In the genomic region with DNA sequence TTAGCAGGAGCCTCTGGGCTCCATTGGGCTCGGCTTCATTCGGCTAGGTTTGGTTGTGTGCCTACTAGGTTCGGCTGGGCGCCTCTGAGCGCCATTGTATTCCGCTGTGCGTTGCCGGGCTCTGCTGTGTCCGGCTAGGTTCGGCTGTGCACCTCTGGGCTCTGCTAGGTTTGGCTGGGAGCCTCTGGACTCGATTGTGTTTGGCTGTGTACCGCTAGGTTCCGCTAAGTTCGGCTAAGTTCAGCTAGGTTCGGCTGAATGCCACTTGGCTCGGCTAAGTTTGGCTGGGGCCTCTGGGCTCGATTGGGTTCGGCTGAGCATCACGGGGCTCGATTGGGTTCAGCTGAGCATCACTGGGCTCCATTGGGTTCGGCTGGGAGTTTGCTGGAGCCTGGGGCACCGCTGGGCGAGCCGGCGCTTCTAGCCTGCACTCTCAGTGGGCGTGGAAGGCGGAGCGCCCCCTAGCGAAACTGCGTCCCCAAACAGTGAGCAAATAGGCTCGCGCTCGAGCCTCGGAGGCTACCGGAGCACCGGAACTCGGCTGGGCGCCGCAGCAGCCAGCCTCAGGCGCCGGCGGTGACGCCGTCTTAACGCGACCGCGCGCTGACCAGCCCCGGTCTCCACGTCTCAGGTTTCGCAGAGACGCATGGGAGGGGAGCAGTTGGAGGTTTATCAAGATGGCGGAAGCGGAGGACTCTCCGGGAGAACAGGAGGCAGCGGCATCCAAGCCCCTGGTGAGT, we compare ENCODE assay signal across 8 mouse cellular contexts. TPM values are rescaled to one million over a fixed set of nuclear protein-coding genes. Genes with fewer than 3 reads are reported as not detected.
DNase-seq lines count a peak whose midpoint lies in the region; ATAC-seq and TF ChIP-seq lines count a peak whose summit lies in the region.

No protein-coding gene starts in this region.

- peak; percentile 53 for TF ChIP-seq POLR2A in testis, adult 2 months (IDR thresholded peaks at IDR 0.05; ENCODE audit: control insufficient read depth, low read depth, low read length)

- no peaks in the 10 kb centered on the region for H3K9me3 ChIP-seq in forebrain, embryonic 10.5 days
- H3K9me3 ChIP-seq in heart, embryonic 16.5 days (replicated peaks; ENCODE audit: control insufficient read depth, low read length): no peaks in the 10 kb centered on the region
- no peaks in the 10 kb centered on the region for H3K9me3 ChIP-seq in liver, embryonic 16.5 days (replicated peaks; ENCODE audit: control insufficient read depth, low read length)
- no peaks in the 10 kb centered on the region for H3K9me3 ChIP-seq in neural tube, embryonic 13.5 days

- H3K27me3 ChIP-seq in forebrain, embryonic 10.5 days (ENCODE audit: poor library complexity, severe bottlenecking): peaks cover 21% of the 10 kb centered on the region
- H3K27me3 ChIP-seq in heart, embryonic 16.5 days (ENCODE audit: control insufficient read depth, insufficient read depth, low read length): no peaks in the 10 kb centered on the region; the same call in 1 of the 2 replicates
- no peaks in the 10 kb centered on the region for H3K27me3 ChIP-seq in liver, embryonic 16.5 days (ENCODE audit: control insufficient read depth, insufficient read depth, low read depth, low read length)
- H3K27me3 ChIP-seq in neural tube, embryonic 13.5 days: peaks cover 7% of the 10 kb centered on the region; the same call in 1 of the 2 replicates
- H3K27me3 ChIP-seq in testis, adult 2 months (ENCODE audit: control insufficient read depth, insufficient read depth, low read length): no peaks in the 10 kb centered on the region

- 14% methylated on average over 57 of the region's 57 CpGs for WGBS in forebrain, embryonic 10.5 days
- 17% methylated on average over 54 of the region's 57 CpGs for WGBS in heart, embryonic 16.5 days
- WGBS in liver, embryonic 16.5 days (ENCODE audit: insufficient replicate concordance): 24% methylated on average over 57 of the region's 57 CpGs
- 29% methylated on average over 57 of the region's 57 CpGs for WGBS in neural tube, embryonic 13.5 days

- H3K4me1 ChIP-seq in forebrain, embryonic 10.5 days: 0 out of 2 replicates have a peak, but pooled peaks cover 8% of the 10 kb centered on the region
- peaks cover 4% of the 10 kb centered on the region for H3K4me1 ChIP-seq in heart, embryonic 16.5 days (ENCODE audit: control insufficient read depth, insufficient read depth, low read length)
- H3K4me1 ChIP-seq in liver, embryonic 16.5 days (ENCODE audit: control insufficient read depth, low read depth, low read length): peaks cover 3% of the 10 kb centered on the region
- H3K4me1 ChIP-seq in neural tube, embryonic 13.5 days (replicated peaks): peaks cover 11% of the 10 kb centered on the region
- H3K4me1 ChIP-seq in testis, adult 2 months (ENCODE audit: control insufficient read depth, insufficient read depth, low read length): no peaks in the 10 kb centered on the region

- peak overlapping the region; percentile 79 for H3K9ac ChIP-seq in heart, embryonic 16.5 days (ENCODE audit: low read length)
- H3K9ac ChIP-seq in liver, embryonic 16.5 days (ENCODE audit: low read depth, low read length): peak overlapping the region; percentile 82
- H3K9ac ChIP-seq in neural tube, embryonic 13.5 days: peak overlapping the region; percentile 81

- H3K27ac ChIP-seq in forebrain, embryonic 10.5 days: peak overlapping the region; percentile 91
- peak overlapping the region; percentile 88 for H3K27ac ChIP-seq in heart, embryonic 16.5 days (ENCODE audit: low read length)
- peak overlapping the region; percentile 92 for H3K27ac ChIP-seq in liver, embryonic 16.5 days (ENCODE audit: low read length)
- peak overlapping the region; percentile 93 for H3K27ac ChIP-seq in neural tube, embryonic 13.5 days (replicated peaks)
- peak overlapping the region; percentile 92 for H3K27ac ChIP-seq in testis, adult 2 months (ENCODE audit: control insufficient read depth, insufficient read depth, low read depth, low read length)

- H3K4me2 ChIP-seq in heart, embryonic 16.5 days (ENCODE audit: low read depth, low read length): peak overlapping the region; percentile 75
- peak overlapping the region; percentile 79 for H3K4me2 ChIP-seq in liver, embryonic 16.5 days (ENCODE audit: low read depth, low read length)
- H3K4me2 ChIP-seq in neural tube, embryonic 13.5 days: peak overlapping the region; percentile 65

- DNase-seq in CD8-positive naive resting alpha-beta T cell, adult 2 months (ENCODE audit: low read depth in 2 of 2, low spot score in 2 of 2): peak; percentile 83 to 87
- DNase-seq in c-Kit-positive CD71-negative TER-119-negative erythroid progenitor cells, embryonic 14.5 days (ENCODE audit: low read depth): peak; percentile 83
- peak; percentile 89 for DNase-seq in forebrain, embryonic 10.5 days (ENCODE audit: extremely low spot score, low spot score)
- peak; percentile 94 to 95 for DNase-seq in kidney, postnatal 36 days

- ATAC-seq in heart, embryonic 16.5 days (replicated peaks; ENCODE audit: extremely low read depth, insufficient read depth, low FRiP score): peak; percentile 87
- ATAC-seq in liver, embryonic 16.5 days (ENCODE audit: low read depth): peak; percentile 80
- ATAC-seq in neural tube, embryonic 13.5 days (ENCODE audit: low read depth): peak; percentile 91

- peak; percentile 65; the same call in 1 of the 2 replicates for TF ChIP-seq CTCF in testis, adult 2 months (IDR thresholded peaks at IDR 0.05; ENCODE audit: control insufficient read depth, insufficient read depth, insufficient replicate concordance, low read depth, low read length)

- peak overlapping the region; percentile 64 for H3K4me3 ChIP-seq in forebrain, embryonic 10.5 days
- H3K4me3 ChIP-seq in heart, embryonic 16.5 days (ENCODE audit: low read length): peak overlapping the region; percentile 70
- H3K4me3 ChIP-seq in liver, embryonic 16.5 days (ENCODE audit: low read depth, low read length): peak overlapping the region; percentile 78
- H3K4me3 ChIP-seq in neural tube, embryonic 13.5 days: peak overlapping the region; percentile 61
- peak overlapping the region; percentile 88 for H3K4me3 ChIP-seq in testis, adult 2 months (ENCODE audit: control insufficient read depth, low read depth, low read length)

- peaks cover 6% of the 10 kb centered on the region for H3K36me3 ChIP-seq in forebrain, embryonic 10.5 days (replicated peaks)
- H3K36me3 ChIP-seq in heart, embryonic 16.5 days (ENCODE audit: control insufficient read depth, insufficient read depth): peaks cover 6% of the 10 kb centered on the region; the same call in 1 of the 2 replicates
- no peaks in the 10 kb centered on the region for H3K36me3 ChIP-seq in liver, embryonic 16.5 days (ENCODE audit: control insufficient read depth, insufficient read depth)
- H3K36me3 ChIP-seq in neural tube, embryonic 13.5 days: peaks cover 3% of the 10 kb centered on the region; the same call in 1 of the 2 replicates
- no peaks in the 10 kb centered on the region for H3K36me3 ChIP-seq in testis, adult 2 months (ENCODE audit: control insufficient read depth, insufficient read depth, low read length)

RNA-seq across cellular contexts. Expression of gene Yipf6, which starts 1.6 kb away (rescaled TPM):
- 18.0 and 18.9 TPM in 2 replicates for polyA plus RNA-seq in forebrain, embryonic 10.5 days (2016; fragmentation: Nextera tagmentation; extraction: Ambion mirVana)
- polyA plus RNA-seq in heart, embryonic 16.5 days (2015; fragmentation: Nextera tagmentation; extraction: Ambion mirVana): 16.8 and 19.6 TPM in 2 replicates
- 13.5 and 14.4 TPM in 2 replicates for polyA plus RNA-seq in liver, embryonic 16.5 days (2015; fragmentation: Nextera tagmentation; extraction: Ambion mirVana)
- 15.4 and 20.7 TPM in 2 replicates for polyA plus RNA-seq in neural tube, embryonic 13.5 days (2015; fragmentation: Nextera tagmentation; extraction: Ambion mirVana)
- polyA plus RNA-seq in testis, adult 2 months (2012; rRNA removed): 16.9 and 23.9 TPM in 2 replicates

RNA-seq across cellular contexts. Expression of gene Ophn1, which starts 46.9 kb away (rescaled TPM):
- polyA plus RNA-seq in forebrain, embryonic 10.5 days (2016; fragmentation: Nextera tagmentation; extraction: Ambion mirVana): 14.2 and 15.7 TPM in 2 replicates
- 7.0 and 8.3 TPM in 2 replicates for polyA plus RNA-seq in heart, embryonic 16.5 days (2015; fragmentation: Nextera tagmentation; extraction: Ambion mirVana)
- polyA plus RNA-seq in liver, embryonic 16.5 days (2015; fragmentation: Nextera tagmentation; extraction: Ambion mirVana): 2.0 and 2.1 TPM in 2 replicates
- 33.5 and 36.4 TPM in 2 replicates for polyA plus RNA-seq in neural tube, embryonic 13.5 days (2015; fragmentation: Nextera tagmentation; extraction: Ambion mirVana)
- 7.2 and 9.7 TPM in 2 replicates for polyA plus RNA-seq in testis, adult 2 months (2012; rRNA removed)

Comparison
In these comparisons a context has a peak if more than half of its experiments do, and no peak if none do; other contexts are left out.
1. Peak in every context shown above with its lines: DNase-seq, ATAC-seq, H3K4me3 ChIP-seq and H3K27ac ChIP-seq.